Mouse (Mus musculus) CH12.LX (cell line): ENCODE measurements around the gene Iqschfp. TPM values are rescaled to one million over a fixed set of nuclear protein-coding genes. Genes with fewer than 3 reads are reported as not detected.
A peak's percentile ranks its signal among the peaks of the same experiment; 100 is the strongest.

Source experiments
- DNase-seq: peaks from one replicate; pipeline ENCODE4 v3.0.0-alpha.2; 2013; ENCODE audit errors: extremely low read depth
- H3K27ac ChIP-seq: 2 replicates; pipeline ENCODE4 v1.5.1; 2012; ENCODE audit warnings: low read depth, mild to moderate bottlenecking, control low read depth, moderate library complexity; ENCODE audit not compliant: insufficient read depth
- H3K27me3 ChIP-seq: replicated peaks from 2 replicates; pipeline ENCODE3; 2012; ENCODE audit warnings: inconsistent platforms
- H3K36me3 ChIP-seq, 2 experiments: replicated peaks in 1 of 2; 2 replicates each; pipeline versions ENCODE3 to v1.6.1; 2012; ENCODE audit warnings: inconsistent platforms in 1 of 2, low read length in 1 of 2, mild to moderate bottlenecking in 1 of 2, mixed read lengths in 1 of 2, moderate library complexity in 1 of 2; ENCODE audit not compliant: control insufficient read depth in 1 of 2, insufficient read depth in 1 of 2
- H3K4me1 ChIP-seq, 2 experiments: 2 replicates each; pipeline ENCODE4 v1.6.1; 2012; ENCODE audit warnings: inconsistent platforms in 1 of 2, moderate library complexity in 1 of 2; ENCODE audit not compliant: insufficient read depth in 2 of 2, control insufficient read depth in 1 of 2
- H3K4me2 ChIP-seq: 2 replicates; pipeline ENCODE4 v1.6.1; 2012; ENCODE audit warnings: low read depth, mild to moderate bottlenecking, control low read depth; ENCODE audit not compliant: poor library complexity, insufficient read depth, severe bottlenecking
- H3K4me3 ChIP-seq, 3 experiments: fragments of 150-350 bp in 1 of 3; sonication (generic) in 1 of 3; replicated peaks in 1 of 3; 2 replicates each; pipeline versions ENCODE3 to v1.5.1; 2011 to 2012; ENCODE audit warnings: low read depth in 2 of 3, low read length in 2 of 3, mild to moderate bottlenecking in 2 of 3, moderate library complexity in 2 of 3, control low read depth in 1 of 3, improper control_type of control experiment in 1 of 3, inconsistent platforms in 1 of 3, mixed read lengths in 1 of 3; ENCODE audit not compliant: poor library complexity in 1 of 3
- H3K79me2 ChIP-seq: replicated peaks from 2 replicates; pipeline ENCODE4 v1.6.1; 2012; ENCODE audit warnings: mild to moderate bottlenecking, moderate library complexity; ENCODE audit not compliant: control insufficient read depth, poor library complexity, insufficient read depth, severe bottlenecking; ENCODE audit errors: extremely low read depth
- H3K9ac ChIP-seq: 2 replicates; pipeline ENCODE4 v1.6.1; 2012; ENCODE audit warnings: low read depth, mild to moderate bottlenecking, control low read depth, moderate library complexity; ENCODE audit not compliant: insufficient read depth
- H3K9me3 ChIP-seq: replicated peaks from 2 replicates; pipeline ENCODE3; 2012; ENCODE audit warnings: low read length, inconsistent platforms, mixed read lengths
- BHLHE40 ChIP-seq: IDR thresholded peaks from 2 replicates; pipeline ENCODE4 v1.6.1; 2011; ENCODE audit warnings: mild to moderate bottlenecking, low read depth, low read length, improper control_type of control experiment
- EP300 ChIP-seq: IDR thresholded peaks from 2 replicates; pipeline ENCODE4 v1.6.1; 2011; ENCODE audit warnings: low read length, improper control_type of control experiment
- ETS1 ChIP-seq: conservative IDR thresholded peaks from 2 replicates; pipeline ENCODE4 v1.6.1; 2012; ENCODE audit warnings: low read depth, mild to moderate bottlenecking, inconsistent platforms, low read length, improper control_type of control experiment, moderate library complexity
- JUN ChIP-seq: IDR thresholded peaks from 2 replicates; pipeline ENCODE4 v1.6.1; 2011; ENCODE audit warnings: low read depth, mild to moderate bottlenecking, low read length, improper control_type of control experiment, moderate library complexity; ENCODE audit not compliant: insufficient read depth
- MAZ ChIP-seq: IDR thresholded peaks from 2 replicates; pipeline ENCODE4 v1.6.1; 2012; ENCODE audit warnings: low read depth, mild to moderate bottlenecking, inconsistent platforms, low read length, improper control_type of control experiment, moderate library complexity
- MEF2A ChIP-seq: IDR thresholded peaks from 2 replicates; pipeline ENCODE4 v1.6.1; 2014; ENCODE audit warnings: low read depth, mild to moderate bottlenecking, inconsistent platforms, low read length, improper control_type of control experiment, borderline replicate concordance
- NRF1 ChIP-seq: IDR thresholded peaks from 2 replicates; pipeline ENCODE4 v1.6.1; 2014; ENCODE audit warnings: low read depth, mild to moderate bottlenecking, inconsistent platforms, low read length, improper control_type of control experiment, moderate library complexity
- PAX5 ChIP-seq: IDR thresholded peaks from 2 replicates; pipeline ENCODE4 v1.6.1; 2012; ENCODE audit warnings: low read length, inconsistent platforms, mixed read lengths
- RAD21 ChIP-seq: IDR thresholded peaks from 2 replicates; pipeline ENCODE4 v1.6.1; 2011; ENCODE audit warnings: low read depth, mild to moderate bottlenecking, low read length, improper control_type of control experiment, moderate library complexity
- RCOR1 ChIP-seq: conservative IDR thresholded peaks from 2 replicates; pipeline ENCODE4 v1.6.1; 2012; ENCODE audit warnings: low read depth, mild to moderate bottlenecking, inconsistent platforms, low read length, improper control_type of control experiment
- SMC3 ChIP-seq: IDR thresholded peaks from 2 replicates; pipeline ENCODE4 v1.6.1; 2011; ENCODE audit warnings: low read depth, low read length, improper control_type of control experiment
- TCF12 ChIP-seq: IDR thresholded peaks from 2 replicates; pipeline ENCODE4 v1.6.1; 2014; ENCODE audit warnings: low read depth, mild to moderate bottlenecking, inconsistent platforms, low read length, improper control_type of control experiment
- ZNF384 ChIP-seq: IDR thresholded peaks from 2 replicates; pipeline ENCODE4 v1.6.1; 2012; ENCODE audit warnings: low read depth, low read length, improper control_type of control experiment, inconsistent platforms
- dilution Hi-C: fragments of 300-500 bp; cut with MboI; formaldehyde crosslinking; loops from 2 replicates; pipeline ENCODE4 v1.14.3; 2020; ENCODE audit warnings: low sequenced_read_pairs; ENCODE audit not compliant: extremely low pct_unique_long_range_greater_than_20kb, extremely low pct_ligation_motif_present
- in situ Hi-C: fragments of 300-500 bp; cut with MboI; formaldehyde crosslinking; loops from 3 replicates; pipeline ENCODE4 v1.14.3; 2019; ENCODE audit warnings: low sequenced_read_pairs, low pct_ligation_motif_present, low pct_unique_long_range_greater_than_20kb, mixed read lengths
- polyA plus RNA-seq: library from polyadenylated mRNA; unstranded; fragments of >175 nt; gene quantifications from 2 replicates; pipeline ENCODE4 v1.2.1, GENCODE M21; 2012; ENCODE audit warnings: low read depth; ENCODE audit not compliant: insufficient read length
- total RNA-seq, 2 experiments: library from RNA; depleted of rRNA; stranded (reverse); fragments of 300-350 nt in 1 of 2; fragments of >200 nt in 1 of 2; gene quantifications; 2 replicates each; pipeline ENCODE4 v1.2.3; 2012 to 2014

Iqschfp gene
- total and polyA plus RNA-seq, 3 experiments: 0.13 to 0.25 TPM; not detected in 1

GRCm38 (mm10) chr3:67931181-67931580 is 39.1 kb downstream of the Iqschfp start:
- H3K36me3 ChIP-seq: no peaks in the 10 kb centered on the region
- no peak overlapping the region for H3K4me3 ChIP-seq
- H3K4me2 ChIP-seq: no peak overlapping the region
- H3K9me3 ChIP-seq: no peaks in the 10 kb centered on the region
- no peak for TF ChIP-seq JUN
- H3K9ac ChIP-seq: no peak overlapping the region
- dilution Hi-C loops (no loop called here), in situ Hi-C loops (no loop called here)
- no peaks in the 10 kb centered on the region for H3K79me2 ChIP-seq
- DNase-seq: no peak
- H3K4me1 ChIP-seq: peaks cover 0 to 10% of the 10 kb centered on the region in 2 experiments; a peak in 2 of 4 replicates
- no peaks in the 10 kb centered on the region for H3K27me3 ChIP-seq
- H3K27ac ChIP-seq: no peak overlapping the region

DNA sequence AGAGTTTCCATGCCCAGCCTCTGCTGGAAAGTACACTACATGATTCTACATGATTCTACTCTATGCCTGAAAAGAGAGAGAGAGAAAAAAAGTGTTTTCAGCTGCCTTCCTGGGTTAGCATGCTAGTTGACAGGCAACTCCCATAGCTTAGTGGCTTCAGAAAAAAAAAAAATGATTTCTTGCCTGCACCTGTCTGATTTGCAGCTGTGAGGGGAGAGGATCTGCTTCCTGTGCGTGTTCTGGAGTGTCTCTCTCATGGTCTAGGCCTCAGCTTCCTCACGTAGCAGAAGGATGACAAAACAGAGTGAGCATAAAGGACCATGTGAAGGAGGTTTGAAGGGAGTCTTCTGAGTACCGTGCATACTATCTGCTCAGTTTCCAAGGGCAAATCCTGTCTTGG is 39.9 kb downstream of the Iqschfp start:
- Histone ChIP-seq H3K4me1 (peaks cover 0 to 10% of the 10 kb centered on the region in 2 experiments; a peak in 2 of 4 replicates), H3K4me2 (no peak overlapping the region), H3K9me3 (no peaks in the 10 kb centered on the region), H3K4me3 (no peak overlapping the region), H3K36me3 (no peaks in the 10 kb centered on the region), H3K27me3 (no peaks in the 10 kb centered on the region), H3K9ac (no peak overlapping the region), H3K27ac (no peak overlapping the region), H3K79me2 (no peaks in the 10 kb centered on the region)
- in situ Hi-C loops (no loop called here), dilution Hi-C loops (no loop called here)
- TF ChIP-seq TCF12 (no peak; the same call in 1 of the 2 replicates), ZNF384 (peak; percentile 76)
- DNase-seq: no peak

- Histone ChIP-seq H3K9me3 (no peaks in the 10 kb centered on the region), H3K4me1 (peaks cover 0 to 10% of the 10 kb centered on the region in 2 experiments; a peak in 2 of 4 replicates), H3K79me2 (no peaks in the 10 kb centered on the region), H3K4me2 (no peak overlapping the region), H3K36me3 (no peaks in the 10 kb centered on the region), H3K9ac (no peak overlapping the region), H3K27ac (no peak overlapping the region), H3K27me3 (no peaks in the 10 kb centered on the region), H3K4me3 (no peak overlapping the region)
- TF ChIP-seq ZNF384: peak; percentile 92
- TF ChIP-seq TCF12: no peak
- peak; percentile 50; the same call in 1 of the 2 replicates for TF ChIP-seq EP300
- dilution Hi-C loops (no loop called here), in situ Hi-C loops (no loop called here)
- no peak for DNase-seq
These were observed 43.8 kb downstream of the Iqschfp start for GRCm38 (mm10) chr3:67935829-67936228.

DNA sequence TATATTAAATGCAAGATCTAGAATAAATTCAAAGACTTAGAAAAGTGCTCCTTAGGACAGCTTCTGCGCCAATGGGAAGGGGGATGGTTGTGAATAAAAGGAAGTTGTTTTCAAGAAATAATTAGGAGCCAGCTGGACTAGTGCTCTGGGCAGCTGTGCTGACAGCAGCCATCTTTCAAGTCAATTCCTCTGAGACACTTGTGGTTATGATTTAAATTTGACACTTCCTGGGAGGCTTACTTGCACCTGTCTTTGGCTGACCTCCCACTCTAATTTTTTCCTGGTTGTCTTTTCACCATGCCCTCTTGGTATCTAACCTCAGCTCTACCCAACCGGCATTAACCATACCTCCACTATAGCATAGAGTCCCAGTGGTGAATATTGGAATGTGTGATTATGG is 55.0 kb downstream of the Iqschfp start:
- Histone ChIP-seq H3K9me3 (no peaks in the 10 kb centered on the region), H3K36me3 (no peaks in the 10 kb centered on the region), H3K4me2 (no peak overlapping the region), H3K9ac (no peak overlapping the region), H3K4me3 (no peak overlapping the region), H3K27ac (no peak overlapping the region), H3K4me1 (peaks cover 8 to 18% of the 10 kb centered on the region in 2 experiments), H3K79me2 (no peaks in the 10 kb centered on the region), H3K27me3 (no peaks in the 10 kb centered on the region)
- in situ Hi-C loops (no loop called here), dilution Hi-C loops (no loop called here)
- TF ChIP-seq MAZ (no peak), ETS1 (peak; percentile 52), MEF2A (peak; percentile 57; the same call in 1 of the 2 replicates), RCOR1 (no peak), BHLHE40 (no peak; the same call in 1 of the 2 replicates), EP300 (peak; percentile 68), NRF1 (no peak), TCF12 (peak; percentile 70; the same call in 1 of the 2 replicates), RAD21 (no peak), SMC3 (no peak), PAX5 (no peak)
- DNase-seq: peak; percentile 52
